Mouse (Mus musculus) stomach, postnatal 0 days (tissue): ENCODE results near the gene Ascc2. TPM values are rescaled to one million over a fixed set of nuclear protein-coding genes. Genes with fewer than 3 reads are reported as not detected.

Experiments
- ATAC-seq: fragments of 200-750 bp; cut with Nextera tagmentation; 2 replicates; pipeline ENCODE4 v1.8.0; 2017; ENCODE audit not compliant: low FRiP score, low TSS enrichment
- DNase-seq: peaks from one replicate; pipeline ENCODE4 v3.0.0-alpha.2; 2016; ENCODE audit warnings: low spot score
- H3K27ac ChIP-seq: fragments of 300-500 bp; sonication (generic); replicated peaks from 2 replicates; pipeline ENCODE4 v1.5.1; 2014; ENCODE audit warnings: mild to moderate bottlenecking, control low read depth
- H3K27me3 ChIP-seq: fragments of 300-500 bp; sonication (generic); 2 replicates; pipeline ENCODE4 v1.6.1; 2014; ENCODE audit warnings: low read length; ENCODE audit not compliant: control insufficient read depth, insufficient read depth
- H3K36me3 ChIP-seq: fragments of 300-500 bp; sonication (generic); 2 replicates; pipeline ENCODE4 v1.6.1; 2014; ENCODE audit warnings: low read length, mixed read lengths; ENCODE audit not compliant: control insufficient read depth, insufficient read depth
- H3K4me1 ChIP-seq: fragments of 300-500 bp; sonication (generic); replicated peaks from 2 replicates; pipeline ENCODE4 v1.6.1; 2014; ENCODE audit warnings: antibody characterized with exemption; ENCODE audit not compliant: control insufficient read depth, insufficient read depth
- H3K4me2 ChIP-seq: fragments of 300-500 bp; sonication (generic); replicated peaks from 2 replicates; pipeline ENCODE4 v1.6.1; 2014; ENCODE audit warnings: low read depth, mild to moderate bottlenecking, control low read depth, moderate library complexity
- H3K4me3 ChIP-seq: fragments of 300-500 bp; sonication (generic); 2 replicates; pipeline ENCODE4 v1.5.1; 2014; ENCODE audit warnings: low read depth, low read length, control low read depth
- H3K9ac ChIP-seq: fragments of 300-500 bp; sonication (generic); 2 replicates; pipeline ENCODE4 v1.6.1; 2014; ENCODE audit warnings: mild to moderate bottlenecking, low read length, control low read depth, mixed read lengths
- H3K9me3 ChIP-seq: fragments of 300-500 bp; sonication (generic); 2 replicates; pipeline ENCODE4 v1.6.1; 2016; ENCODE audit warnings: low read length; ENCODE audit not compliant: control insufficient read depth
- CTCF ChIP-seq: IDR thresholded peaks from 2 replicates; pipeline ENCODE4 v1.5.1; 2016; ENCODE audit warnings: antibody characterized with exemption, low read depth, mild to moderate bottlenecking, moderate library complexity
- EP300 ChIP-seq: optimal IDR thresholded peaks from 2 replicates; pipeline ENCODE3; 2016; ENCODE audit warnings: antibody characterized with exemption
- WGBS: fragments of 180-500 bp; shearing (Covaris S2); extraction: QIAGEN DNeasy Blood & Tissue Kit; methylation state at CpG from one replicate; pipeline ENCODE4 v1.1.7; 2014; 5-methylcytosine and 5-hydroxymethylcytosine counted together
- polyA plus RNA-seq: library from polyadenylated mRNA; unstranded; fragments of >200 nt; fragmentation: Nextera tagmentation; extraction: Ambion mirVana; gene quantifications from 2 replicates; pipeline ENCODE4 v1.2.1, GENCODE M21; 2015

The Ascc2 gene
- polyA plus RNA-seq, 1 experiment from 2014 or later: 20.2 TPM

DNA sequence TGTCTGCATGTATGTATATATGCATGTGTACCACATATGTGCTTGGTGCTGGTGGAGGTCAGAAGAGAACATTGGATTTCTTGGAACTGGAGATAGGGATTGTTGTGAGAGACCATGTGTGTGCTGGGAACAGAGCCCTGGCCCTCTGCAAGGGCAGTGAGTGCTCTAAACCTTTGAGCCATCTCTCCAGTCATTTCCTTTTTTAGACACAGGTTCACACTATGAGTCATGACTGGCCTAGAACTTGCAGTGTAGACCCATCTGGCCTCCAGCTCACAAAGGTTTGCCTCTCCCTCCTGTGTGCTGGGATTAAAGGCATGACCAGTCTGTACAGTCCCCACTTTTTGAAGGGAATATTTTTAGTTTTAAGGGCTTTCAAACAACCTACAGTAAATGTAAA, 75.3 kb downstream of the Ascc2 start:
- DNase-seq: no peak
- H3K27ac ChIP-seq: no peak overlapping the region
- H3K9ac ChIP-seq: no peak overlapping the region
- H3K9me3 ChIP-seq: no peaks in the 10 kb centered on the region
- H3K4me1 ChIP-seq: no peaks in the 10 kb centered on the region
- TF ChIP-seq CTCF (no peak), EP300 (no peak)
- ATAC-seq: no peak
- H3K4me3 ChIP-seq: no peak overlapping the region
- no peaks in the 10 kb centered on the region for H3K27me3 ChIP-seq
- no peak overlapping the region for H3K4me2 ChIP-seq
- H3K36me3 ChIP-seq: no peaks in the 10 kb centered on the region

DNA sequence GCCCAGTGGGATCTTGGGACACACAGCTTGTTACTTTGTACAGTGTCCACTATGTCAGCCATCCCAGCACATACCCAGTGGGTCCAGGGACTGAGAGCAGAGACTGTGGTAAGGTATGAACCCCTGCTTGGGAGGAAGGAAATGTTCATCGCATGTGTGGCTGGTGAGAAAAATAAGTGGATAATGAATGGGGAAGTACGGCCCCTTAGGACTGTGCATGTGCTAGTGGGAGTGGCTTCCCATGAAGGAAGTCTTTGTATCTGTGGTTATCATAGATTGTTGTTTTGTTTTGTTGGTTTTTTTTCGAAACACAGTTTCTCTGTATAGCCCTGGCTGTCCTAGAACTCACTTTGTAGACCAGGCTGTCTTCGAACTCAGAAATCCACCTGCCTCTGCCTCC, 77.2 kb downstream of the Ascc2 start:
- Histone ChIP-seq H3K9ac (no peak overlapping the region), H3K27ac (no peak overlapping the region), H3K27me3 (no peaks in the 10 kb centered on the region), H3K4me1 (no peaks in the 10 kb centered on the region), H3K36me3 (no peaks in the 10 kb centered on the region), H3K4me3 (no peak overlapping the region), H3K9me3 (no peaks in the 10 kb centered on the region), H3K4me2 (no peak overlapping the region)
- DNase-seq (no peak), ATAC-seq (no peak)
- TF ChIP-seq EP300 (no peak), CTCF (no peak)
- WGBS: 83% methylated on average over 4 of the region's 4 CpGs

DNA sequence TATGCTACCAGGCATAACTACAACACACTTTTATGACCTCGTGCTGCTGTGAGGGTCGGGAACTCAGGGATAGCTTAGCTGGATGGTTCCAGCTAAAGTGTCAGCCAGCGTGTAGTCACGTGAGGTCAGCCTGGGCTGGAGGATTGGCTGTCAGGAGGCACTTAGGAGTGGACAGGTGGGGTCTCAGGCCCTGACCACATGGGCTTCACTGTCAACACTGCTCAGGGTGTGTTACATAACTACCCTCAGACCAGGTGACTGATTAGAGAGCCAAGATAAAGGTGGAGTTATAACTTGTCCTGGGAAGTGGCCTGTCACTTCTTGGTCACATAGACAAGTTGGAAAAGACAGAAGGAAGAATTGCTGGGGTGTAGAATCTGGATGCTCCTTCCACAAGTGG, 78.0 kb downstream of the Ascc2 start:
- no peaks in the 10 kb centered on the region for H3K36me3 ChIP-seq
- no peaks in the 10 kb centered on the region for H3K9me3 ChIP-seq
- H3K4me3 ChIP-seq: no peak overlapping the region
- TF ChIP-seq CTCF: no peak
- no peak for TF ChIP-seq EP300
- H3K27ac ChIP-seq: no peak overlapping the region
- no peak overlapping the region for H3K9ac ChIP-seq
- H3K4me1 ChIP-seq: no peaks in the 10 kb centered on the region
- H3K27me3 ChIP-seq: no peaks in the 10 kb centered on the region
- 84% methylated on average over 4 of the region's 4 CpGs for WGBS
- no peak overlapping the region for H3K4me2 ChIP-seq
- DNase-seq (no peak), ATAC-seq (no peak)

DNA sequence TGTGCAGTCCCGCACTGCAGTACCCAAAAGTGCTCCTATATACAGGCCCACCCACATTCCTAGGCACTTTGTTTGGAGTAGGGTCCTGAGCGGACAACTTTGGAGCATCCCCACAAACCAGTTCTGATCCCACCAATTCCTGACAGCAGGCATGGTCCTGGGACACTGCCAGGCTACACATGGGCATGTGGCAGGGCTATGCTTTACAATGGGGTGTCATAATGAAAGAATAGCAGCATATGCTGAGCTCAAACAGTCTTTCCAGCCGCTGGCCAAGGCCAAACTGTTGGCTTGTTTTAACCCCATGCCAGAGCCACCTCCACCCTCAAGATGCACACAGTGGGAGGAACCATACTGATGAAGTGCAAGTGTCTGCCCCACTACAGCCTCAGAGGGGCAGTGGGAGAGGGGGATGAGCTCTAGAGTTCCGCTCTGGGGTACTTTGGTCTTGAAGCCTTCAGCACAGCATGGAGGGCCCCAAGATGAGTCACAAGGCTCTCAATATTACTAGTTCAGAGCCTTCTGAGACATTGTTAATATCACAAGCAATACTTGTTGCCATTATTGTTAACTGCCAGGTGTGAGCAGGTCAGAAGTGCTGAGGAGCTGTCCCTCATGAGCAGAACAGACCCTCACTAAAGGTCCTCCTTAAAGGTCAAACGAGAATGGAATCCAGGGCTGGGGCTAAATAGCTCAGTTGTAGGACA, 79.1 kb downstream of the Ascc2 start:
- Histone ChIP-seq H3K9ac (no peak overlapping the region), H3K36me3 (no peaks in the 10 kb centered on the region), H3K27ac (no peak overlapping the region), H3K27me3 (no peaks in the 10 kb centered on the region), H3K4me1 (no peaks in the 10 kb centered on the region), H3K4me3 (no peak overlapping the region), H3K4me2 (no peak overlapping the region), H3K9me3 (no peaks in the 10 kb centered on the region)
- ATAC-seq (no peak), DNase-seq (no peak)
- WGBS: 85% methylated on average over 5 of the region's 5 CpGs
- no peak for TF ChIP-seq CTCF
- TF ChIP-seq EP300: no peak

DNA sequence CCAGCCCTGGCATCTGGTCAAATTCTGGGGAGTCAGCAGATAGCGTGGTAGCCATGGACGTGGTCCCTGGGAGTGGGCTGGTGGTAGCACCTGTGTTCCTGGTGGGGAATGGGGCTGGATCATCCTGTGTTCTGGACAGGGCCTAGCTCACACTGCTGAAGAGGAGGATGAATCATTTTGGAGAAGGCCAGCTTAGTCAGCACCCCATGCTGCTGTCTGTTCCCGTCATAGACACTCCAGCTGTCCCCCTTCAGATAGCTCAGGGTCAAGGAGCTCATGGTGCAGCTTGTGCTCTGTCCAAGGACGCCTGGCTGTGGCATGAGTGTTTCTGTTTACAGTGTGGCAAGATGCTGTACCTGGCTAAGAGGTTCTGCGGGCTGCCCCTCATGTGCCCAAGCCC, 81.0 kb downstream of the Ascc2 start:
- Histone ChIP-seq H3K27me3 (no peaks in the 10 kb centered on the region), H3K9me3 (no peaks in the 10 kb centered on the region), H3K4me1 (no peaks in the 10 kb centered on the region), H3K4me3 (no peak overlapping the region), H3K27ac (no peak overlapping the region), H3K36me3 (no peaks in the 10 kb centered on the region; the same call in 1 of the 2 replicates), H3K9ac (no peak overlapping the region), H3K4me2 (no peak overlapping the region)
- ATAC-seq (no peak), DNase-seq (no peak)
- TF ChIP-seq CTCF (no peak), EP300 (no peak)
- WGBS: 76% methylated on average over 5 of the region's 5 CpGs

DNA sequence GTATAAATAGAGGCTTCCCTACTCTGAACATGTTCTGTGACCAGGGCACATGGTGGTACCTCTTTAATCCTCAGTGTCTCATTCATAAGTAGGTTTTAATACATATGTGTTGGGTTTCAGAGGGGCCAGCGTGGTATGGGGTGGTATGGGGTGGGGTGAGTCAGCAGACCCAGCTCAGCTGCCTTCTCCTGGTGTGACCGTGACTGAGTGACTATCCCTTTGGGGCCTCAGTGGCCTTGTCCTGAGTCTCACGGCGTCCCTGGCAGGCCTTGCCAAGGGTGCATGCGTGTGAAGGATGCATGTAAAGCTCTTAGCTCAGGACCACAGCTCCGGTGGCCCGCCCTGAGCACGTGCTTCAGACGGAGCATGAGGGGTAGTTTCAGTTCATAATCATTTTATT, 82.4 kb downstream of the Ascc2 start:
- Histone ChIP-seq H3K4me2 (no peak overlapping the region), H3K27me3 (no peaks in the 10 kb centered on the region), H3K27ac (no peak overlapping the region), H3K9me3 (no peaks in the 10 kb centered on the region), H3K4me1 (no peaks in the 10 kb centered on the region), H3K4me3 (no peak overlapping the region), H3K36me3 (peaks cover 4% of the 10 kb centered on the region), H3K9ac (no peak overlapping the region)
- ATAC-seq: no peak
- 91% methylated on average over 9 of the region's 9 CpGs for WGBS
- no peak for TF ChIP-seq EP300
- no peak for TF ChIP-seq CTCF
- no peak for DNase-seq
